7 mouse cellular contexts compared by ENCODE assay signal in genomic region chr8:128188321-128188720, GRCm38 (mm10).
"Had no signal": no experiment of that assay in that cellular context is flagged by ENCODE, and none has a peak within 500 bp of the region (broad histone marks: within the 10 kb centered on the region; RNA-seq: fewer than 3 reads in every experiment).

No protein-coding gene starts in this region.

- DNase-seq: kidney, adult 8-10 months; kidney, postnatal 14 days; layer of hippocampus, adult 9-11 months; liver, postnatal 0 days; lung, embryonic 14.5 days; thymus, adult 18-20 months; thymus, postnatal 36 days had no signal
